Mouse (Mus musculus): Measurements from ENCODE around the gene Brca1. TPM values are rescaled to one million over a fixed set of nuclear protein-coding genes. Genes with fewer than 3 reads are reported as not detected.

The Brca1 gene
- polyA plus RNA-seq, 1 experiment, result 4.6 TPM

DNA sequence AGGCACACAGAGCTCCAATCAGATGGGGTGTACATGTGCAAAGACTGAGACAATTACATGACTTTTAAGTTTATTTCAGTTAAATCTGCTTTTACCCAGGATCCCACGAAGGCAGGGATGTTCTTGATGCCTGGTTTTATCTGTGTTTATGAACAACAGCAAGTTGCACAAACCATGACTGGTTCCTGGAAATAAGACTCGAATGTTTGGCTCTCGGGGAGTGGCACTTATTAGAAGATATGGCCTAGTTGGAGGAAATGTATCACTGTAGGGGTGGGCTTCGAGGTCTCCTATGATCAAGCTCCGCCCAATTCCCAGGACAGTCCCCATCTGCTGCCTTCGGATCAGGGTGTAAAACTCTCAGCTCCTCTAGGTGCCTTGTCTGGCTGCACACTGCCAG, 65.6 kb downstream of the Brca1 start:
- Histone ChIP-seq H3K36me3 (ENCODE audit: control insufficient read depth, insufficient read depth, low read length) (no peaks in the 10 kb centered on the region), H3K4me3 (ENCODE audit: control insufficient read depth, low read depth, low read length) (no peak overlapping the region), H3K27ac (ENCODE audit: control insufficient read depth, insufficient read depth, low read depth, low read length) (peak overlapping the region; percentile 26; the same call in 1 of the 2 replicates), H3K4me1 (ENCODE audit: control insufficient read depth, insufficient read depth, low read length) (peaks cover 1% of the 10 kb centered on the region; the same call in 1 of the 2 replicates), H3K27me3 (ENCODE audit: control insufficient read depth, insufficient read depth, low read length) (no peaks in the 10 kb centered on the region)
- TF ChIP-seq CTCF (IDR thresholded peaks at IDR 0.05; ENCODE audit: control insufficient read depth, insufficient read depth, insufficient replicate concordance, low read depth, low read length) (no peak), POLR2A (IDR thresholded peaks at IDR 0.05; ENCODE audit: control insufficient read depth, low read depth, low read length) (no peak)

DNA sequence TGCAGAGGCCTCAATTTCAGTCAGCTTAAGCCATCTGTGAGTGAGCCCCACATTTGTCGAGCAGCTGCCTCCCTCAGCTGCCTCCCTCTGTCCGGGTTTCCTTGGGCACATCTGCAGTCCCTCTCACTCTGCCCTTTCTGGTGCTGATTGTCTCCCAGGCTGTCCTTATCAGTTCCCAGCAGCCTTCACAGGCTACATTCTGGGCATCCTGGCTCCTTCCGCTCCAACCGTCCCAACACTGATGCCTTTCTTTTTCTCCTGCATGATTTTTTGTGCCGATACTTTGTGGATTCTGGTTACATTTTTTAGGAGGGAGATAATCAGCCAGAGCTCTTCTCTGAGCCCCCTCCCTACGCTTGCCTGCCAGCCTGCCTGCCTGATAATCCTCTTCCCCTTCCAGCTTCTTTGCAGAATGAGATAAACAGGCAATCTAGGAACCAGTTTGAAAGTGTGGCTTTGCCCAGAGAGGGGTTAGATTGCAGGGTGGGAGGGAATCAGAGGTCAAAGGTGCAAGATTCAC, 66.2 kb downstream of the Brca1 start:
- Histone ChIP-seq H3K27me3 (ENCODE audit: control insufficient read depth, insufficient read depth, low read length) (no peaks in the 10 kb centered on the region), H3K4me1 (ENCODE audit: control insufficient read depth, insufficient read depth, low read length) (peaks cover 2% of the 10 kb centered on the region; the same call in 1 of the 2 replicates), H3K4me3 (ENCODE audit: control insufficient read depth, low read depth, low read length) (no peak overlapping the region), H3K27ac (ENCODE audit: control insufficient read depth, insufficient read depth, low read depth, low read length) (no peak overlapping the region; the same call in 1 of the 2 replicates), H3K36me3 (ENCODE audit: control insufficient read depth, insufficient read depth, low read length) (no peaks in the 10 kb centered on the region)
- no peak for TF ChIP-seq POLR2A (IDR thresholded peaks at IDR 0.05; ENCODE audit: control insufficient read depth, low read depth, low read length)
- no peak for TF ChIP-seq CTCF (IDR thresholded peaks at IDR 0.05; ENCODE audit: control insufficient read depth, insufficient read depth, insufficient replicate concordance, low read depth, low read length)

GRCm38 (mm10) chr11:101484814-101485213, 66.9 kb downstream of the Brca1 start:
- no peaks in the 10 kb centered on the region for H3K27me3 ChIP-seq (ENCODE audit: control insufficient read depth, insufficient read depth, low read length)
- no peak for TF ChIP-seq CTCF (IDR thresholded peaks at IDR 0.05; ENCODE audit: control insufficient read depth, insufficient read depth, insufficient replicate concordance, low read depth, low read length)
- H3K27ac ChIP-seq (ENCODE audit: control insufficient read depth, insufficient read depth, low read depth, low read length), result peak overlapping the region; percentile 51
- no peak overlapping the region for H3K4me3 ChIP-seq (ENCODE audit: control insufficient read depth, low read depth, low read length)
- peaks cover 2% of the 10 kb centered on the region; the same call in 1 of the 2 replicates for H3K4me1 ChIP-seq (ENCODE audit: control insufficient read depth, insufficient read depth, low read length)
- no peaks in the 10 kb centered on the region for H3K36me3 ChIP-seq (ENCODE audit: control insufficient read depth, insufficient read depth, low read length)

GRCm38 (mm10) chr11:101484245-101484644, 67.5 kb downstream of the Brca1 start:
- H3K27me3 ChIP-seq (ENCODE audit: control insufficient read depth, insufficient read depth, low read length), result no peaks in the 10 kb centered on the region
- no peaks in the 10 kb centered on the region for H3K36me3 ChIP-seq (ENCODE audit: control insufficient read depth, insufficient read depth, low read length)
- H3K27ac ChIP-seq (ENCODE audit: control insufficient read depth, insufficient read depth, low read depth, low read length), result no peak overlapping the region
- TF ChIP-seq POLR2A (IDR thresholded peaks at IDR 0.05; ENCODE audit: control insufficient read depth, low read depth, low read length), result no peak
- no peak for TF ChIP-seq CTCF (IDR thresholded peaks at IDR 0.05; ENCODE audit: control insufficient read depth, insufficient read depth, insufficient replicate concordance, low read depth, low read length)
- peaks cover 2% of the 10 kb centered on the region; the same call in 1 of the 2 replicates for H3K4me1 ChIP-seq (ENCODE audit: control insufficient read depth, insufficient read depth, low read length)
- no peak overlapping the region for H3K4me3 ChIP-seq (ENCODE audit: control insufficient read depth, low read depth, low read length)

DNA sequence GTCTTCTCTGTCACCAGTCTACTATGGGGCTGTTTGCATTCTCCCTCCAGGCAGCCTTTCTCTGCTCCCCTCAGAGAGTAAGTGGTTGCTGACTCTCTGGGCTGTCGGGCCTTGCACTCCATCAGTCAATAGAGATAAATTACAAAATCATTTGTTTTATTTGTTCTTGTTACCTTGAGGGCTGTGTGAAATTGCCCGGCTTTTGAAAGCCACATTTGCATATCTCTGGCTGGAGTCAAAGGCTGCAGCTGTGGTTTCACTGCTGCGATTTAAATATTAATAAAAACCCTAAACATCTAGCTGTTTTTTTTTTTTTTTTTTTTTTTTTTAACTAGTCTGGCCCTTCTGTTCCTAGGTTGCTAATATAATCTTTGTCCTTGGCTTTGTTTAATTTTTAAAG, 68.0 kb downstream of the Brca1 start:
- TF ChIP-seq POLR2A (IDR thresholded peaks at IDR 0.05; ENCODE audit: control insufficient read depth, low read depth, low read length) (no peak), CTCF (IDR thresholded peaks at IDR 0.05; ENCODE audit: control insufficient read depth, insufficient read depth, insufficient replicate concordance, low read depth, low read length) (no peak)
- no peaks in the 10 kb centered on the region for H3K36me3 ChIP-seq (ENCODE audit: control insufficient read depth, insufficient read depth, low read length)
- no peak overlapping the region for H3K4me3 ChIP-seq (ENCODE audit: control insufficient read depth, low read depth, low read length)
- 0 out of 2 replicates have a peak overlapping the region, but pooled peaks have one; percentile 25 for H3K27ac ChIP-seq (ENCODE audit: control insufficient read depth, insufficient read depth, low read depth, low read length)
- peaks cover 5% of the 10 kb centered on the region for H3K4me1 ChIP-seq (ENCODE audit: control insufficient read depth, insufficient read depth, low read length)
- H3K27me3 ChIP-seq (ENCODE audit: control insufficient read depth, insufficient read depth, low read length), result no peaks in the 10 kb centered on the region

- Histone ChIP-seq H3K36me3 (ENCODE audit: control insufficient read depth, insufficient read depth, low read length) (no peaks in the 10 kb centered on the region), H3K27ac (ENCODE audit: control insufficient read depth, insufficient read depth, low read depth, low read length) (no peak overlapping the region), H3K4me1 (ENCODE audit: control insufficient read depth, insufficient read depth, low read length) (peaks cover 8% of the 10 kb centered on the region), H3K4me3 (ENCODE audit: control insufficient read depth, low read depth, low read length) (no peak overlapping the region), H3K27me3 (ENCODE audit: control insufficient read depth, insufficient read depth, low read length) (no peaks in the 10 kb centered on the region)
- TF ChIP-seq CTCF (IDR thresholded peaks at IDR 0.05; ENCODE audit: control insufficient read depth, insufficient read depth, insufficient replicate concordance, low read depth, low read length) (no peak), POLR2A (IDR thresholded peaks at IDR 0.05; ENCODE audit: control insufficient read depth, low read depth, low read length) (no peak)
Measured at GRCm38 (mm10) chr11:101480912-101481311, 70.8 kb downstream of the Brca1 start.

DNA sequence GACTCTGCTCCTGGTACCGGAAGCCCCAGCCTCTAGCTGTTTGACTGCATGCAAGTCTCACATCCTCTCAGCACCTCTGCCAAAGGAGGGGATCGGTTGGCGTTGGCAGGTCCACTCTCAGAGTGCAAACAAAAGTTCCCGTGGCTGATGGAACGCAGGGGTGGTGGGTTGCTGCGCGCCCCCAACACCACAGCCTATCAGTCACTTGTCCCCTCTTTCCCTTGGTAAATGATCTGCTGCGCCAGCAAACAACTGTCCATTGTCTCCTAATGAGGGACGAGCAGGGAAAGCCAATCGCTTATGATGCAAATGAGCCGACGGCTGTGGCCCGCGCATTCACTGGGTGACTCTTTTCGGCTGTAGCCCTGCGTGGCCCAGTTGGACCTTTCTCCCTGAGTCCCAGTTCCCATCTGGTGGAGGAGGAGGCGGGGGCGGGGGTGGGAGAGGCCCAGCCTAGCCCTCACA, 72.6 kb downstream of the Brca1 start:
- Histone ChIP-seq H3K4me1 (ENCODE audit: control insufficient read depth, insufficient read depth, low read length) (peaks cover 8% of the 10 kb centered on the region), H3K4me3 (ENCODE audit: control insufficient read depth, low read depth, low read length) (peak overlapping the region; percentile 72), H3K27me3 (ENCODE audit: control insufficient read depth, insufficient read depth, low read length) (no peaks in the 10 kb centered on the region), H3K27ac (ENCODE audit: control insufficient read depth, insufficient read depth, low read depth, low read length) (0 out of 2 replicates have a peak overlapping the region, but pooled peaks have one; percentile 54), H3K36me3 (ENCODE audit: control insufficient read depth, insufficient read depth, low read length) (no peaks in the 10 kb centered on the region)
- TF ChIP-seq CTCF (IDR thresholded peaks at IDR 0.05; ENCODE audit: control insufficient read depth, insufficient read depth, insufficient replicate concordance, low read depth, low read length), result no peak
- TF ChIP-seq POLR2A (IDR thresholded peaks at IDR 0.05; ENCODE audit: control insufficient read depth, low read depth, low read length), result no peak
